Mouse (Mus musculus) natural killer cell, adult 2 months (primary cell): ENCODE results near the gene Gp6.
"Not testable (repeated sequence)": the region's sequence is repeated elsewhere in the genome, so short reads cannot be mapped to it uniquely, and the experiment has no call there.

Experiments
- DNase-seq, 2 experiments: peaks; one replicate each; pipeline ENCODE4 v3.0.0; 2022; ENCODE audit warnings: low spot score in 2 of 2

Gene Gp6

GRCm38 (mm10) chr7:4397730-4398129, at the start of gene Gp6:
Gene Gp6 (minus strand): TSS chr7:4397744.
- no peak for DNase-seq

GRCm38 (mm10) chr7:4447138-4447537, 49.6 kb upstream of the Gp6 start:
- DNase-seq = no peak

GRCm38 (mm10) chr7:4445216-4445791, 47.8 kb upstream of the Gp6 start, which contains the start of gene Rdh13:
Gene Rdh13 (minus strand): TSS chr7:4445649.
- DNase-seq = peak; percentile 72 to 76

- DNase-seq = no peak
Measured at GRCm38 (mm10) chr7:4440549-4440948, 43.0 kb upstream of the Gp6 start.

- no peak for DNase-seq
Measured at GRCm38 (mm10) chr7:4437721-4438120, 40.2 kb upstream of the Gp6 start.

- DNase-seq = no peak
Measured at GRCm38 (mm10) chr7:4432026-4432425, 34.5 kb upstream of the Gp6 start.

- DNase-seq = peak; percentile 56 to 78
Measured at GRCm38 (mm10) chr7:4431548-4431947, 34.0 kb upstream of the Gp6 start.

GRCm38 (mm10) chr7:4430246-4430844, 32.8 kb upstream of the Gp6 start:
- DNase-seq = no peak

GRCm38 (mm10) chr7:4427161-4427912, 29.8 kb upstream of the Gp6 start:
- DNase-seq = peak; percentile 88

GRCm38 (mm10) chr7:4420230-4420629, 22.7 kb upstream of the Gp6 start:
- DNase-seq = no peak

GRCm38 (mm10) chr7:4419681-4420080, 22.1 kb upstream of the Gp6 start:
- no peak for DNase-seq

GRCm38 (mm10) chr7:4412406-4412805, 14.9 kb upstream of the Gp6 start:
- DNase-seq = not testable (repeated sequence)

- DNase-seq = no peak
Measured at GRCm38 (mm10) chr7:4373521-4373920, 24.0 kb downstream of the Gp6 start.

- DNase-seq = peak; percentile 74 to 91
Measured at GRCm38 (mm10) chr7:4337509-4337908, 60.0 kb downstream of the Gp6 start, which contains the start of gene Ncr1. Gene Ncr1 (plus strand): TSS chr7:4337724.

GRCm38 (mm10) chr7:4323301-4323700, 74.2 kb downstream of the Gp6 start:
- DNase-seq = peak in 1 of 2 experiments; percentile 65
